Mouse (Mus musculus) layer of hippocampus, postnatal 25 days (tissue): ENCODE results near the gene AU021092. TPM values are rescaled to one million over a fixed set of nuclear protein-coding genes. Genes with fewer than 3 reads are reported as not detected.
"Not testable (repeated sequence)": the region's sequence is repeated elsewhere in the genome, so short reads cannot be mapped to it uniquely, and the experiment has no call there.

ENCODE experiments used
- DNase-seq, 2 experiments: peaks; one replicate each; pipeline ENCODE4 v3.0.0; 2022; ENCODE audit warnings: mixed read lengths in 2 of 2, low spot score in 1 of 2; ENCODE audit errors: extremely low spot score in 1 of 2
- total RNA-seq, 2 experiments: library from RNA; stranded (reverse); gene quantifications; 2 replicates each; pipeline ENCODE4 v1.2.3; 2021

Gene AU021092
- 1 to 10 TPM; 4.8 to 5.9 TPM for total RNA-seq

- no peak for DNase-seq
These were observed at the start of gene AU021092 for GRCm38 (mm10) chr16:5222140-5222539. TSS of gene AU021092 (minus strand) at chr16:5222299.

GRCm38 (mm10) chr16:5271411-5272035, 49.4 kb upstream of the AU021092 start:
- DNase-seq = no peak

- no peak for DNase-seq
These were observed 41.8 kb upstream of the AU021092 start for GRCm38 (mm10) chr16:5263926-5264325.

GRCm38 (mm10) chr16:5263156-5263555, 41.1 kb upstream of the AU021092 start:
- DNase-seq = no peak

- peak; percentile 88 to 92 for DNase-seq
These were observed 33.8 kb upstream of the AU021092 start, which contains the start of gene Eef2kmt for GRCm38 (mm10) chr16:5255779-5256496. TSS of gene Eef2kmt (minus strand) at chr16:5255983.

GRCm38 (mm10) chr16:5255081-5255740, 33.1 kb upstream of the AU021092 start:
- DNase-seq = no peak

- DNase-seq = peak; percentile 47 to 64
These were observed 32.4 kb upstream of the AU021092 start for GRCm38 (mm10) chr16:5254346-5255025.

GRCm38 (mm10) chr16:5252260-5252659, 30.2 kb upstream of the AU021092 start:
- DNase-seq = no peak

GRCm38 (mm10) chr16:5250891-5251290, 28.8 kb upstream of the AU021092 start:
- no peak for DNase-seq

GRCm38 (mm10) chr16:5244411-5244810, 22.3 kb upstream of the AU021092 start:
- peak; percentile 34 to 64 for DNase-seq

- DNase-seq = no peak
These were observed 20.8 kb upstream of the AU021092 start for GRCm38 (mm10) chr16:5242882-5243281.

GRCm38 (mm10) chr16:5242355-5242754, 20.3 kb upstream of the AU021092 start:
- no peak for DNase-seq

GRCm38 (mm10) chr16:5233418-5234313, 11.6 kb upstream of the AU021092 start, which contains the start of gene Alg1:
TSS of gene Alg1 (plus strand) at chr16:5233621.
- DNase-seq = peak; percentile 87 to 88

- no peak for DNase-seq
These were observed 10.9 kb upstream of the AU021092 start for GRCm38 (mm10) chr16:5232982-5233381.

GRCm38 (mm10) chr16:5228103-5228502, 6.0 kb upstream of the AU021092 start:
- DNase-seq = not testable (repeated sequence)

- DNase-seq = not testable (repeated sequence)
These were observed 5.4 kb upstream of the AU021092 start for GRCm38 (mm10) chr16:5227501-5227900.

GRCm38 (mm10) chr16:5226534-5226933, 4.4 kb upstream of the AU021092 start:
- DNase-seq = not testable (repeated sequence)

- DNase-seq = no peak
These were observed 696 bp downstream of the AU021092 start for GRCm38 (mm10) chr16:5221403-5221802.

- no peak for DNase-seq
These were observed 4.6 kb downstream of the AU021092 start for GRCm38 (mm10) chr16:5217341-5218133.
